Mouse (Mus musculus) megakaryocyte, adult 5-6 weeks (primary cell): ENCODE data around the gene Ccl11. TPM values are rescaled to one million over a fixed set of nuclear protein-coding genes. Genes with fewer than 3 reads are reported as not detected.

ENCODE experiments used
- ATAC-seq: 2 replicates; pipeline ENCODE4 v1.8.0; 2016; ENCODE audit warnings: mild to moderate bottlenecking, inconsistent platforms; ENCODE audit not compliant: poor library complexity, severe bottlenecking
- total RNA-seq, 2 experiments: library from RNA; stranded (forward) in 1 of 2; stranded (reverse) in 1 of 2; fragments of 153-499, 151-499 nt in 1 of 2; fragments of 221-1000, 200-1000 nt in 1 of 2; gene quantifications; 2 replicates each; pipeline versions ENCODE4 v1.2.3 to v1.2.4; 2015 to 2017

Ccl11 gene
- total RNA-seq (2015) (not detected in 2 replicates), total RNA-seq (2017) (not detected in 2 replicates)

DNA sequence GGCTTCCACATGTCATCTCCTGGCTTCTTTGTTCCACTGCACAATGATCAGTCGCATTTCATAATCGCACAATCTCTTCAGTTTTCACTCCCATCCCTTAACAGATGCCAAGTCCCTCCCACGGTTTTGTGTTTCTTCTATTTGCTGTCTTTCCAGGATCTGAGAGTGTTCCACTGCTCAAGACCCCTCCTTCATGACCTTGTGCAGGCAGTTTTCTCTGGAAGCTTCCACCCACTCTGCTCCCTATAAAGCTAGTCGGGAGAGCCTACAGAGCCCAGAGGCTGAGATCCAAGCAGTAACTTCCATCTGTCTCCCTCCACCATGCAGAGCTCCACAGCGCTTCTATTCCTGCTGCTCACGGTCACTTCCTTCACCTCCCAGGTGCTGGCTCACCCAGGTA lies at the start of gene Ccl11:
Gene Ccl11 (plus strand): TSS at position 178 of the 400 bp plus-strand sequence.
- no peak for ATAC-seq

- no peak for ATAC-seq
Observed at GRCm38 (mm10) chr11:82010115-82010514, 47.5 kb upstream of the Ccl11 start.

- no peak for ATAC-seq
Observed at GRCm38 (mm10) chr11:82011411-82012193, 46.0 kb upstream of the Ccl11 start.

- ATAC-seq: no peak
Observed at GRCm38 (mm10) chr11:82013756-82014155, 43.9 kb upstream of the Ccl11 start.

DNA sequence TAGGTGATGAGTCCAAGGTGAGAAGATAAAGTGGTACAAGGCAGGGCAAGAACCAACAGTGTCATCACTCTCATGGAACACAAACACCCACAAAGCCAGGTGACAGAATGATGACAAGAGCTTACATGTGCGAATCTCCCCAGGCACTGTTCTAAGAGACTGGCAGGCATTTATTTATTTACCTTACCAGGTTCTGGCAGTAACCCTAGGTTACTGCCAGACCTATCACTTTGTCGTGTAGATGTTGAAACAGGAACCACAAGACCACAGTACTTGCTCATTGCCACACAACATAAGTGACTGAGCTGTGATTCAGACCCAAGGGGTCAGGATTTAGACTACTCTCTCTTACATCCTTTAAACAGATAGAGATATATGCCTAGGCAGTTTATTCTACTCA lies 42.6 kb upstream of the Ccl11 start:
- ATAC-seq: peak; percentile 87

DNA sequence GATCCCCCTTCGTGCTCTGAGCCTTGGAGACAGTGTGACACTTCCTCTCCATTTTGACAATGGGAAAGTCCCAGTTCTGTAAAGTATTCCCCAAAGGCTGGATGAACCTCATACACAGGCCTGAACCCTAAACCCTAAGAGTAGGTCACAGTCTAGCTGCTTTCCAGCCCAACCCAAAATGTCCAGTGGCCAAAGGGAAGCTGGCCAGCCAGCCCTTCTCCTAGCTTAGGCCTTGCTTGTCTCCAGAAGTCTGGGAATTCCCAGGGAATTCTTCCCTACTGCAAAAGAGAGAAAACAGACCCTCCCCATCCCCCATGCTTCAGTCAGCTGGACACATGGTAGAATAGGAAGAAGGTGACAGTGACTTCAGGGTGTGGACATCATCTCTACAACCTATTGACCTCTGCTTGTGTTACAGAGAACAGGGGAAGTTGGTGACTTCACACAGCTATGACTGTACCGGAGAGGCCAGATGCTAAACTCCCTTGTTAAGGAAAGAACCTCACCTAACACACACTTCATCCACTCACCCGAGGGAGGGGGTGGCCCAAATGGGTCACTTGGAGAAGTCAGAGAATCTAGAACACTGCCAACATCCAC lies 41.3 kb upstream of the Ccl11 start:
- ATAC-seq: peak; percentile 65

DNA sequence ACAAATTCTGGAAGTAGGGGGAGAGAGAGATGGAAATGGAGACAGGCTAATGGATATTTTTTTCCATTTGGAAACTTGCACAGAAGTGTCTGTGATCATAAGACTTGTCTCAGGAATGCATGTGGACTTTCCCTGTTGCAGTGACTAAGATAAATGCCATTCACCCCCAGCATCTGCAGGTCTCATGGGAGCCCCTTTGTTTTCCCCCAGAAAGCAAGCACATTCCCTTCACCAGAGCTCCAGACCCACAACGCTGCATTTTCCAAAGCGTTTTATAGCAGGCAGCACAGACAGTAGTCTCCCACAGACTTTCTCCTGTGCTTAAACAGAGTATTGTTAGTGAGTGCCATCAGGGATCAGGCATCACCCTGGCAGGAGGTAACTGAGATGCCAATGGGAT lies 38.2 kb upstream of the Ccl11 start:
- no peak for ATAC-seq

DNA sequence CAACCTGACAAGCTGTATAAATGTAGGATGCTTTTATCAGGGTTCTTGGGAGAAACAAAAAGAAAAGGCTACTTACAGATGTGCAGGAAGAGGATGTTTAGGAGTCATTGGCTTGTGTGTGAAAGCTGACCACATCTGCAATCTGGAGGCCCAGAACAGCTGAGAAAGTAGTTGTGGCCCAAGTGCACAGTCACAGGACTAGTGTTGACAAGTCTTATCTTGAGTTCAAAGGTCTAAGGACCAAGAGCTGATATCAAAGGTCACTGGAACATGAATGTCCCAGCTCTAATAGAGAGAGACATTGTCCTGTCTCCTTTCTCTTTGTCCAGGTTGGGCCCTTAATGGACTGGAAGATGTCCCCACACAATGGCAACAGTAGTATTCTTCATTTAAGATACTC lies 37.8 kb upstream of the Ccl11 start:
- no peak for ATAC-seq

DNA sequence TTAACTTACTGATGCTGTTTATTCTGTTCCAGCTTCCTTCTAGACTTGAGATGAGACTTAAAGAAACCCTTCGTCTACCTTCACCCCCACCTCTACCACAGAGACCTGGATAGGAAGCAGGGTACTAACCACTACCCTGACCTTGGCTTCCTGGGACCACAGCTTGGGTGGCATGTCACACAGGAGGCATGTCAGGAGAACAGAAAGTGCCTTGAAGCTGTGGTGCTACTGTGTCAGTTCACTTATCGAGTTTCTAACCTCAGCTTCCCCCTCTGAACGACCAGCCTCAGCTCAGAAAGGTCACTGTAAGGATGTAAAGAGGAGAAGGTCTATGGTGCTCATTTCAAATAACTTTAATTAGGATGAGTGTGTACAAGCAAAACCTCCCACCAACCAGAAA lies 36.2 kb upstream of the Ccl11 start:
- peak; percentile 39 for ATAC-seq

DNA sequence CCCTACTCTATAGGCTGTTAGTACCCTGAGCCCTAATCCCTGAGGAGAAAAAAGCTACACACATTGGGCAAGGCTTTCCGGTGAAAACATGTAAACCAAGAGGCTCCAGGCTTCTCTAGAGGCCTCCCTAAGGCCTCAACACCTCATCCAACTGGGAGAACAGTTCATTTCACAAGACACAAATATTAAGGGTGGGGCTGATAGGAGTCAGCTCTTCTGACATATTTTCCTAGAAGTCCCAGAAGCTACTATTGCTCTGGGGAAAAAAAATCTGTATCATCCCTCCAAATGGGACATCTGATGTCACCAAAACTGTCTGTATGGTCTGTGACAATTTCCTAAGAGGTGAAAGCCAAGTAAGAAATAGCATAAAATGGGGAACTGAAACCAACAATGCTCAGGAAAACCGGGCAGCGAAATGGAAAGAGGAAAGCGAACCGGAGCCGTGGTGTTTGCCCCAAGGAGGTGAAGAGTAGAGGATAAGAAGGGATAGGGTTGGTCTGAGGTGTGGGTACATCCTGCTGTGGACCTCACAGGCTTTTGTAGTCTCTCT lies 35.0 kb upstream of the Ccl11 start:
- ATAC-seq: peak; percentile 65

DNA sequence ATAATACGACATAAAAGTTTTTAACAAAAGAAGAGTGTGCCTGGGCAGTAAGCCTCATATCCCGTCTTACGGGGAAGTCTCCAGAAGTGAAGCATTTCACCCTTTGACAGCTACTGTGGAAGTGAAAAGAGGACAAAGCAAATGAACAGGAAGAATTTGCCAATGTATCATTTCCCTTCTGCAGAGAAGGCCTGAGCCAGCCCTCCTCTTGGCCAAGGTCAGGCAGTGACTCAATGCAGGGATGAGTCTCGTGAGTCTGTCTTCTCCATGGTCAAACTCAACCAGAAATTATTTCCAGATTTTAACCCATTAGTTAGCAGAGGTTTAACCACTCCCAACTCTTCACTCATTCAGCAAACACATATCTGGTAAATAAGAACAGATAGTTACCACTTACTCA lies 33.9 kb upstream of the Ccl11 start:
- peak; percentile 71 for ATAC-seq

DNA sequence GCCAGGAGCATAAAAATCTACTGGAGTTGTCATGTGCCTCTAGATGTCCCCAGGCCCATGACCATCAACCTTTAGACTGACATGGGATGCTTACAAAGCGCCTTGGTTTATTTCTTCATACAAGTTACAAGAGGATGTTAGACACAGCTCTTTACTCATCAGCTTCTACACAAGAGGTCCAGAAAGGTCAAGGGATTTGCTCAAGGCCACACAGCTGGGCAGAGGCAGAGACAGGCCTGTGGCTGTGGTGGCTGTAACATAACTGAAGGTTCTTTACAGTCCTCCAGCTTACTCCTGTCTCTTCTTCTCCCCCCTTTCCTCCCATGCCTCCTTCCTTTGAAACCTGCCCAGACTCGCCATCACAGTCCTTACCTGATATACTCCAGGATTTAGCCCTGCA lies 27.5 kb upstream of the Ccl11 start:
- no peak for ATAC-seq

DNA sequence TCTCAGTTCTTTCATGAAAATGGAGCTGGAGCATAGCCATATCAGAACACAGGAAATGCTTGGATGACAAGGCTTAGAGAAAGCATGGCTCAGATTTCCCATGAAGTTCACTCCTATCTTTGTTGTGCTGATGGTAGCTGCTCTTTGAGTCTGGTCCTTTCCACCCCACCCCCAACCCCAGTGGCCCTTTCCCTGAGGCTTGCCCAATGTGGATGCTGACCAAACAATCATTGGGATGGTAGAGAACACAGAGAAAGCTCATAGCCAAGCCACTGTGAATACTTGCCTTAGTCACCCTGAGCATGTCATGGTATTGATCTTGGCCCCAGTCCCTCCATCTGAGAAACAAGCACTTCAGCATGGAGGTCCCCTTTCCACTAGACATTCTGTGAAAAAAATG lies 25.5 kb upstream of the Ccl11 start:
- no peak for ATAC-seq

DNA sequence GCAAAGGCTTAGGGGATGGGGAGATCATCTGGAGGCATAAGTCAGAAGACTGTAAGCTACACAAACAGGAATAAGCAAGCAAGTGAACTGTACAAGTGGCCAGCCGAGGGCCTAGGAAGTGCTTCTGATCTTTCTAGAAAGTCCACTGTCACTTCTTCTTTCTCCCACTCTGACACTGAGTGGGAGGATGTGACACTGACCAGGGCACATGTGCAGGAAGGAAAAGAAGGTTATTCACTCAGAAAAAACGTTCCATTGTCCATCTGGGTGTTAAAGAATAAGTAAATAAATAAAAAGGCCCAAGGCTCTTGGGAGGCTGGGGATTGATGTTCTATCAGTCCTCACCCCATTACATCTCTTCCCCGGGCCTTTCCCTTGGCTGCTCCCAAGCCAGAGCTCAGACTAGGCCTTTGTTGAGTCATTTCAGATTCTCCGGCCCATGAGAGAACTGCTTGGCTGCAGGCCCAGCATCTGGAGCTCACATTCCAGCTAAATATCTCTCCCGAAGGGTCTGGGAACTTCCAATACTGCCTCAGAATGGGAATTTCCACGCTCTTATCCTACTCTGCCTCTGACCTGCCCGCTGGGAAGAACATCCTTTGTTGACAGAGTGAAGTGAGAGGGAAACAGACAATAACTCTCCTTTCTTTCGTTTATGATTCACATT lies 24.8 kb upstream of the Ccl11 start:
- 0 out of 2 replicates have a peak, but pooled peaks have one; percentile 11 for ATAC-seq

- no peak for ATAC-seq
Observed at GRCm38 (mm10) chr11:82034446-82034845, 23.2 kb upstream of the Ccl11 start.

DNA sequence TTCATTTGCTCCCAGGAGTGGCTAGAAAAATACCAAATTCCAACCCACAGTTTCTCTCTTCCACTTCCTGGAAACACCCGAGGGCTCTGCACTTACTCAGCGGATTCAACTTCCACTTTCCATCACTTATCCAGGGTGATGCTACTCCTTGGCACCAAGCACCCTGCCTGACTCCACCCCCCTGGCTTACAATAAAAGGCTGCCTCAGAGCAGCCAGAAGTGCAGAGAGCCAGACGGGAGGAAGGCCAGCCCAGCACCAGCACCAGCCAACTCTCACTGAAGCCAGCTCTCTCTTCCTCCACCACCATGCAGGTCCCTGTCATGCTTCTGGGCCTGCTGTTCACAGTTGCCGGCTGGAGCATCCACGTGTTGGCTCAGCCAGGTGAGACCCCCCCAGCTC lies 22.3 kb upstream of the Ccl11 start, which contains the start of gene Ccl2:
Gene Ccl2 (plus strand): TSS at position 216 of the 400 bp plus-strand sequence.
- peak; percentile 93 for ATAC-seq

DNA sequence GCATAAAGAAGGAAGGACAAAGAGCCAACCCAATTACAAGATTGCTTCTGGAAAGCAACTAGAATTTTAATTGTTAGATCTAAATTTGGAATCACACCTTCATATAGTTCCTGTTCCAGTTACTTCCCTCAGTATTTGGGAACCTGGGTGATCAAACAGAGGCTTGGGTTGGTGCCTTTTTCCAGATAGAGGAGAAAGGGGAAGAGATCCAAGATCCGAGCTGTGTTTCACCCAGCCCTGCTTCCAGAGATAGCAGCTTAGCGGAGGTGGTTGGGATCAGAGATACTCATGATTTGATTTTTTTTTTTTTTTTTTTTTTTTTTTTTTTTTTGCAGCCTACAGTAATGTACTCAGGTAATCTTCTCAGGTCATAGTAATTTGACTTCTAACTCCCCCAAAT lies 21.8 kb upstream of the Ccl11 start:
- no peak for ATAC-seq

DNA sequence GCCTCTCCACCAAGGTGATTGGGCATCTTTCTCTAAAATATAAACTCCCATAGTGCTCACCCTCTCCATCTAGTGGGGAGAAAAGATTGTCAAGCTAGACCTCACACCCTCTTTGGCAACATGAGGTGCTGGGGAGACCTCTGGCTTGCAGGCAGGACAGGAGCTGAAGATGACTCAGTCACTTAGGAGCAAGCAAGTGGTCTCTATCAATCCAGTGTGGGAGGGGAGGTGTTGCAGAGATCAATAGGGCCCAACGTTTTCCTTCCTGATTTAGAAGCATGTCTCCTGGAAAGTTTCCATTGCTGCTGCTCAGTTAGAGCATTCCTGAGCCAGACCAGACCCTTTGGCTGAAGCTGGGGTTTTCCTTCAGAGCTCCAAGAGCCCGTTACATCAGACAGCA lies 19.1 kb upstream of the Ccl11 start, which contains the start of gene Gm17268:
Gene Gm17268 (minus strand): TSS at position 28 of the 400 bp plus-strand sequence.
- no peak for ATAC-seq

- peak; percentile 25; the same call in 1 of the 2 replicates for ATAC-seq
Observed at GRCm38 (mm10) chr11:82039132-82039660, 18.4 kb upstream of the Ccl11 start.

GRCm38 (mm10) chr11:82041671-82042080 lies 15.9 kb upstream of the Ccl11 start:
- peak; percentile 52 for ATAC-seq

- ATAC-seq: no peak
Observed at GRCm38 (mm10) chr11:82045471-82045870, 12.2 kb upstream of the Ccl11 start, which contains the start of gene Ccl7. Gene Ccl7, plus strand, starts transcription at chr11:82045712.
